In genomic region chr11:97246510-97247159, GRCm38 (mm10) we compare ENCODE assay signal across 16 mouse cellular contexts. TPM values are rescaled to one million over a fixed set of nuclear protein-coding genes. Genes with fewer than 3 reads are reported as not detected.
DNase-seq lines count a peak whose midpoint lies in the region; ATAC-seq and TF ChIP-seq lines count a peak whose summit lies in the region.
"Had no signal": no experiment of that assay in that cellular context is flagged by ENCODE, and none has a peak within 500 bp of the region (broad histone marks: within the 10 kb centered on the region; RNA-seq: fewer than 3 reads in every experiment).

No protein-coding gene starts in this region.

- 0 out of 2 replicates have a peak overlapping the region, but pooled peaks have one; percentile 18 for H3K27ac ChIP-seq in liver, embryonic 13.5 days
- H3K27ac ChIP-seq in stomach, postnatal 0 days (replicated peaks): peak overlapping the region; percentile 63
- no peak overlapping the region for H3K27ac ChIP-seq in midbrain, postnatal 0 days (ENCODE audit: low read depth, low read length)
- H3K27ac ChIP-seq in kidney, embryonic 15.5 days: no peak overlapping the region
- no peak overlapping the region for H3K27ac ChIP-seq in forebrain, postnatal 0 days (ENCODE audit: low read depth, low read length)
- H3K27ac ChIP-seq: limb, embryonic 12.5 days had no signal

- peak; percentile 94 for ATAC-seq in liver, embryonic 13.5 days (ENCODE audit: low read depth)
- ATAC-seq in stomach, postnatal 0 days (ENCODE audit: low FRiP score, low TSS enrichment): peak; percentile 89
- no peak for ATAC-seq in midbrain, postnatal 0 days (ENCODE audit: low FRiP score)
- ATAC-seq in kidney, embryonic 15.5 days (replicated peaks; ENCODE audit: low FRiP score): no peak
- no peak for ATAC-seq in forebrain, postnatal 0 days
- ATAC-seq: CD4-positive, CD25-positive, alpha-beta regulatory T cell, adult 4 months had no signal

- no peak overlapping the region for H3K9ac ChIP-seq in liver, embryonic 13.5 days
- H3K9ac ChIP-seq in stomach, postnatal 0 days (ENCODE audit: low read length): no peak overlapping the region
- H3K9ac ChIP-seq in midbrain, postnatal 0 days (replicated peaks; ENCODE audit: low read length, poor library complexity, severe bottlenecking): no peak overlapping the region
- H3K9ac ChIP-seq in kidney, embryonic 15.5 days: no peak overlapping the region
- no peak overlapping the region for H3K9ac ChIP-seq in forebrain, postnatal 0 days
- H3K9ac ChIP-seq: limb, embryonic 12.5 days had no signal

- peaks cover 15% of the 10 kb centered on the region for H3K36me3 ChIP-seq in liver, embryonic 13.5 days
- no peaks in the 10 kb centered on the region for H3K36me3 ChIP-seq in stomach, postnatal 0 days (ENCODE audit: control insufficient read depth, insufficient read depth, low read length)
- peaks cover 7% of the 10 kb centered on the region; the same call in 1 of the 2 replicates for H3K36me3 ChIP-seq in midbrain, postnatal 0 days (ENCODE audit: insufficient read depth, low read length)
- peaks cover 50% of the 10 kb centered on the region for H3K36me3 ChIP-seq in kidney, embryonic 15.5 days
- peaks cover 26% of the 10 kb centered on the region for H3K36me3 ChIP-seq in forebrain, postnatal 0 days (ENCODE audit: insufficient read depth)

- H3K4me3 ChIP-seq in liver, embryonic 13.5 days (replicated peaks): no peak overlapping the region
- no peak overlapping the region for H3K4me3 ChIP-seq in stomach, postnatal 0 days (ENCODE audit: low read depth, low read length)
- H3K4me3 ChIP-seq in midbrain, postnatal 0 days (ENCODE audit: low read depth, low read length): no peak overlapping the region
- no peak overlapping the region for H3K4me3 ChIP-seq in kidney, embryonic 15.5 days (replicated peaks)
- no peak overlapping the region for H3K4me3 ChIP-seq in forebrain, postnatal 0 days (ENCODE audit: low read depth, low read length)
- H3K4me3 ChIP-seq: limb, embryonic 12.5 days had no signal

- H3K27me3 ChIP-seq in liver, embryonic 13.5 days: no peaks in the 10 kb centered on the region
- H3K27me3 ChIP-seq in stomach, postnatal 0 days (ENCODE audit: control insufficient read depth, insufficient read depth, low read length): no peaks in the 10 kb centered on the region
- no peaks in the 10 kb centered on the region for H3K27me3 ChIP-seq in midbrain, postnatal 0 days (ENCODE audit: insufficient read depth, low read length)
- no peaks in the 10 kb centered on the region for H3K27me3 ChIP-seq in kidney, embryonic 15.5 days
- H3K27me3 ChIP-seq in forebrain, postnatal 0 days (ENCODE audit: insufficient read depth, low read length): no peaks in the 10 kb centered on the region
- H3K27me3 ChIP-seq: limb, embryonic 12.5 days had no signal

- 40% methylated on average over 10 of the region's 10 CpGs for WGBS in liver, embryonic 13.5 days (ENCODE audit: insufficient replicate concordance)
- WGBS in stomach, postnatal 0 days: 63% methylated on average over 10 of the region's 10 CpGs
- 89% methylated on average over 10 of the region's 10 CpGs for WGBS in midbrain, postnatal 0 days
- 90% methylated on average over 10 of the region's 10 CpGs for WGBS in kidney, embryonic 15.5 days
- 91% methylated on average over 10 of the region's 10 CpGs for WGBS in forebrain, postnatal 0 days

- DNase-seq in ovary, postnatal 36 days (ENCODE audit: low spot score): peak; percentile 17
- no peak for DNase-seq in ovary, postnatal 10 days (ENCODE audit: low spot score)
- DNase-seq in c-Kit-positive CD71-positive TER-119-positive erythroid progenitor cells, embryonic 14.5 days (ENCODE audit: low spot score): peak; percentile 48
- peak; percentile 63 for DNase-seq in liver, embryonic 13.5 days
- DNase-seq in stomach, postnatal 0 days (ENCODE audit: low spot score): peak; percentile 67
- DNase-seq in midbrain, postnatal 0 days (ENCODE audit: low spot score): no peak
- no peak for DNase-seq in forebrain, postnatal 0 days
- DNase-seq: cerebellum, postnatal 14 days; gastrocnemius, postnatal 36 days; heart, postnatal 14 days; kidney, adult 8-10 months; lung, postnatal 14 days; thymus, postnatal 4 days had no signal

- TF ChIP-seq EP300 in stomach, postnatal 0 days (optimal IDR thresholded peaks at IDR 0.05): no peak

- H3K4me1 ChIP-seq in liver, embryonic 13.5 days (replicated peaks): peaks cover 25% of the 10 kb centered on the region
- H3K4me1 ChIP-seq in stomach, postnatal 0 days (replicated peaks; ENCODE audit: control insufficient read depth, insufficient read depth): no peaks in the 10 kb centered on the region
- H3K4me1 ChIP-seq in midbrain, postnatal 0 days (ENCODE audit: insufficient read depth, low read length): no peaks in the 10 kb centered on the region
- H3K4me1 ChIP-seq in kidney, embryonic 15.5 days: no peaks in the 10 kb centered on the region
- no peaks in the 10 kb centered on the region for H3K4me1 ChIP-seq in forebrain, postnatal 0 days (ENCODE audit: insufficient read depth)
- H3K4me1 ChIP-seq: limb, embryonic 12.5 days had no signal

- H3K4me2 ChIP-seq in liver, embryonic 13.5 days: no peak overlapping the region
- H3K4me2 ChIP-seq in stomach, postnatal 0 days (replicated peaks; ENCODE audit: low read depth): no peak overlapping the region
- no peak overlapping the region for H3K4me2 ChIP-seq in midbrain, postnatal 0 days (ENCODE audit: low read depth, low read length, poor library complexity, severe bottlenecking)
- no peak overlapping the region for H3K4me2 ChIP-seq in kidney, embryonic 15.5 days
- H3K4me2 ChIP-seq in forebrain, postnatal 0 days (ENCODE audit: low read depth): no peak overlapping the region
- H3K4me2 ChIP-seq: limb, embryonic 12.5 days had no signal

- no peak for TF ChIP-seq CTCF in stomach, postnatal 0 days (IDR thresholded peaks at IDR 0.05; ENCODE audit: low read depth)
- TF ChIP-seq CTCF in midbrain, postnatal 0 days (IDR thresholded peaks at IDR 0.05): no peak
- no peak for TF ChIP-seq CTCF in forebrain, postnatal 0 days (IDR thresholded peaks at IDR 0.05; ENCODE audit: low read depth)

- no peaks in the 10 kb centered on the region for H3K9me3 ChIP-seq in liver, embryonic 13.5 days (replicated peaks)
- no peaks in the 10 kb centered on the region for H3K9me3 ChIP-seq in stomach, postnatal 0 days (ENCODE audit: control insufficient read depth, low read length)
- H3K9me3 ChIP-seq in midbrain, postnatal 0 days (ENCODE audit: low read length): no peaks in the 10 kb centered on the region
- no peaks in the 10 kb centered on the region for H3K9me3 ChIP-seq in kidney, embryonic 15.5 days (replicated peaks)
- H3K9me3 ChIP-seq in forebrain, postnatal 0 days (ENCODE audit: low read length): no peaks in the 10 kb centered on the region
- H3K9me3 ChIP-seq: limb, embryonic 12.5 days had no signal

RNA-seq across cellular contexts. Expression of gene Npepps, which starts 33.8 kb away (rescaled TPM):
- polyA plus RNA-seq in liver, embryonic 13.5 days (2015; fragmentation: Nextera tagmentation; extraction: Ambion mirVana): 19.1 and 22.0 TPM in 2 replicates
- 43.4 and 52.8 TPM in 2 replicates for polyA plus RNA-seq in stomach, postnatal 0 days (2015; fragmentation: Nextera tagmentation; extraction: Ambion mirVana)
- total RNA-seq in midbrain, postnatal 0 days (2014; rRNA removed): 52.5 and 81.0 TPM in 2 replicates
- 97.8 and 109 TPM in 2 replicates for polyA plus RNA-seq in midbrain, postnatal 0 days (2015; fragmentation: Nextera tagmentation; extraction: Ambion mirVana)
- 76.9 and 88.5 TPM in 2 replicates for polyA plus RNA-seq in kidney, embryonic 15.5 days (2015; fragmentation: Nextera tagmentation; extraction: Ambion mirVana)
- total RNA-seq in forebrain, postnatal 0 days (2014; rRNA removed): 66.5 and 98.7 TPM in 2 replicates
- polyA plus RNA-seq in forebrain, postnatal 0 days (2015; fragmentation: Nextera tagmentation; extraction: Ambion mirVana): 62.5 and 92.1 TPM in 2 replicates

RNA-seq across cellular contexts. Expression of gene Kpnb1, which starts 59.0 kb away (rescaled TPM):
- 29.2 and 30.8 TPM in 2 replicates for polyA plus RNA-seq in liver, embryonic 13.5 days (2015; fragmentation: Nextera tagmentation; extraction: Ambion mirVana)
- polyA plus RNA-seq in stomach, postnatal 0 days (2015; fragmentation: Nextera tagmentation; extraction: Ambion mirVana): 18.5 and 19.2 TPM in 2 replicates
- 104 and 118 TPM in 2 replicates for total RNA-seq in midbrain, postnatal 0 days (2014; rRNA removed)
- polyA plus RNA-seq in midbrain, postnatal 0 days (2015; fragmentation: Nextera tagmentation; extraction: Ambion mirVana): 23.0 and 25.0 TPM in 2 replicates
- 55.1 and 56.3 TPM in 2 replicates for polyA plus RNA-seq in kidney, embryonic 15.5 days (2015; fragmentation: Nextera tagmentation; extraction: Ambion mirVana)
- total RNA-seq in forebrain, postnatal 0 days (2014; rRNA removed): 112 and 124 TPM in 2 replicates
- polyA plus RNA-seq in forebrain, postnatal 0 days (2015; fragmentation: Nextera tagmentation; extraction: Ambion mirVana): 19.2 and 24.6 TPM in 2 replicates

Comparison
In these comparisons a context has a peak if more than half of its experiments do, and no peak if none do; other contexts are left out.
1. DNase-seq: peak in ovary, postnatal 36 days (single experiment), c-Kit-positive CD71-positive TER-119-positive erythroid progenitor cells, embryonic 14.5 days (single experiment), liver, embryonic 13.5 days (single experiment) and stomach, postnatal 0 days (single experiment); none in ovary, postnatal 10 days (single experiment), midbrain, postnatal 0 days (single experiment) and forebrain, postnatal 0 days (single experiment).
2. ATAC-seq: peak in liver, embryonic 13.5 days (single experiment) and stomach, postnatal 0 days (single experiment); none in midbrain, postnatal 0 days (single experiment), kidney, embryonic 15.5 days (single experiment) and forebrain, postnatal 0 days (single experiment).
3. H3K27ac ChIP-seq: peak in liver, embryonic 13.5 days (single experiment) and stomach, postnatal 0 days (single experiment); none in midbrain, postnatal 0 days (single experiment), kidney, embryonic 15.5 days (single experiment) and forebrain, postnatal 0 days (single experiment).